Mouse (Mus musculus): ENCODE results near the gene Csnk2a2. TPM values are rescaled to one million over a fixed set of nuclear protein-coding genes. Genes with fewer than 3 reads are reported as not detected.

Gene Csnk2a2
- polyA plus RNA-seq, 1 experiment from 2014 or later: 16.7 TPM

DNA sequence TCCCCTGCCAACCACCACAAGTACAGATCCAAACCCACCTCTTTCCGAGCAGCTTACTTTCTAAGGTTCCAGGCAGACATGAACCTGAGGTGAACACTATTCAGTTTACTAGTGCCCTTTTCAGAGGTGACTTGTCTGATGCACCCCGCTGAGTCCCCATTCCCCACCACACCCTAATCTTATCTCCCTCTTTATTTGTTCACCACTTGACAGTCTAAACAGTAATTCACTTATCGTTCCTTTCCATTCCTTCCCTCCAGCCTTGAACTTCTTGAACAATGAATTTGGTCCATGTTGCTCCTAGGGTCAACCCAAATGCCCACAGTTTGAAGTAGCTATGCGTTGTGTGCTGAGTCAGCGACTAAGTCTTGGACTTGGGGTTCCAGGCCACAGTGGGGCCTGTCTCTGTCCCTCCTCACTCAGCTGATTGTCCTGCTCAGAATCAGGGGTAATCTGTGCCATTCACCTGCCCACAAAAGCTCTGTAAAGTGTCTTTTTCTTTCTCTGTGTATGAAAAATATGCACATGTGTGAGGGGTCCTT, 49.6 kb downstream of the Csnk2a2 start:
- WGBS: 72% methylated on average over 5 of the region's 5 CpGs
- Histone ChIP-seq H3K36me3 (ENCODE audit: control insufficient read depth, insufficient read depth, low read length) (no peaks in the 10 kb centered on the region), H3K27me3 (ENCODE audit: control insufficient read depth, insufficient read depth, low read length) (no peaks in the 10 kb centered on the region), H3K4me3 (ENCODE audit: control insufficient read depth in 1 of 2, insufficient read depth in 1 of 2, low read depth in 1 of 2, low read length in 2 of 2) (no peak overlapping the region), H3K4me1 (ENCODE audit: control insufficient read depth in 2 of 2, insufficient read depth in 2 of 2, low read length in 2 of 2) (peaks cover 0 to 2% of the 10 kb centered on the region in 2 experiments; a peak in 1 of 4 replicates), H3K9ac (ENCODE audit: low read length) (no peak overlapping the region), H3K4me2 (ENCODE audit: low read length) (no peak overlapping the region), H3K27ac (replicated peaks in 1 of 2; ENCODE audit: control insufficient read depth in 1 of 2, insufficient read depth in 1 of 2, low read depth in 2 of 2, low read length in 2 of 2) (no peak overlapping the region), H3K9me3 (ENCODE audit: control insufficient read depth, low read length) (no peaks in the 10 kb centered on the region)
- no peak for ATAC-seq (ENCODE audit: insufficient number of reproducible peaks, insufficient read depth, low FRiP score, low read depth)

DNA sequence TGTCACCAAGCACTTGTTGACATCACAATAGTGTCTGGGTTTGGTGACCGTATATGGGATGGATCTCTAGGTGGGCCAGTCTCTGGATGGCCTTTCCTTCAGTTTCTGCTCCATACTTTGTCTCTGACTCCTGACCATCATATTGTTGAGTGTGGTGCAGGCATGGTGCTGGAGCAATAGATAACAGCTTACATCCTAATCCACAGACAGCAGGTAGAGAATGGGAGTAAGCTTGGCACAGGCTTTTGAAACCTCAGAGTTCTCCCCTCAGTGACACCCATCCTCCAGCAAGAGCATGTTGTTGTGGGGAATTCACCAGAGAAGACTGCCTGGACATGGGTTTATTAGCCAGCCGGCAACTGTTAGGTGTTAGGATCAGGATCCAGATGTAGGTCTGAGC, 50.4 kb downstream of the Csnk2a2 start:
- H3K36me3 ChIP-seq (ENCODE audit: control insufficient read depth, insufficient read depth, low read length): no peaks in the 10 kb centered on the region
- no peak overlapping the region for H3K4me2 ChIP-seq (ENCODE audit: low read length)
- H3K9me3 ChIP-seq (ENCODE audit: control insufficient read depth, low read length): no peaks in the 10 kb centered on the region
- H3K9ac ChIP-seq (ENCODE audit: low read length): no peak overlapping the region
- 77% methylated on average over 2 of the region's 2 CpGs for WGBS
- H3K4me1 ChIP-seq (ENCODE audit: control insufficient read depth in 2 of 2, insufficient read depth in 2 of 2, low read length in 2 of 2): peaks cover 0 to 2% of the 10 kb centered on the region in 2 experiments; a peak in 1 of 4 replicates
- H3K4me3 ChIP-seq (ENCODE audit: control insufficient read depth in 1 of 2, insufficient read depth in 1 of 2, low read depth in 1 of 2, low read length in 2 of 2): no peak overlapping the region
- no peak overlapping the region for H3K27ac ChIP-seq (replicated peaks in 1 of 2; ENCODE audit: control insufficient read depth in 1 of 2, insufficient read depth in 1 of 2, low read depth in 2 of 2, low read length in 2 of 2)
- no peak for ATAC-seq (ENCODE audit: insufficient number of reproducible peaks, insufficient read depth, low FRiP score, low read depth)
- H3K27me3 ChIP-seq (ENCODE audit: control insufficient read depth, insufficient read depth, low read length): no peaks in the 10 kb centered on the region

DNA sequence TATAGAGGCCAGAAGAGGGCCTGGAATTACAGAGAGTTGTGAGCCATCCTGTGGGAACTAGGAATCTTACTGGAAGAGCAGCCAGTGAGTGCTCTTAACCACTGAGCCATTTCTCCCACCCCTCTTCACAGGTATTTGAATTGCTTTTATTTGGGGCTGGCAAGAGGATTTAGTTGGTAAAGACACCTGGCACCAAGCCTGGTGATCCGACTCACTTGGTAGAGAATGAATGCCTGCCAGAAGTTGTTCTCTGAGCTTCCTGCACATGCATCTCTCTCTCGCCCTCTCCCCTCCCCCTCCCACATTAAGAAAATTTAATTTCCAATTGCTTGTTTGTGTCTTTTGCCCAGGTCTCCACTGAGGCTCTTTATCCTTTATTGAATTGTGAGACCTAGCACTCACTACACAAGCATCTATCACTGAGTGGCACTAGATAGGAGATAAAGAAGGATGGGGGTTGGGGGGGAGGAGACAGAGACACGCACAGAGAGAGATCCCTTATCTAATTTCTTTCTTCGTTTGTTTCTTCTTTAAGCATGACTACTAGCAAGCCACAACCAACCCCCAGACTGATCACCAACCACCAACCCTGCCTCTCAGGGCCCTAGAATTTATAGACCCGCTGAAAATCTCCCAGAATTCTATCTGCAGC, 52.4 kb downstream of the Csnk2a2 start:
- Histone ChIP-seq H3K4me2 (ENCODE audit: low read length) (no peak overlapping the region), H3K9me3 (ENCODE audit: control insufficient read depth, low read length) (no peaks in the 10 kb centered on the region), H3K9ac (ENCODE audit: low read length) (no peak overlapping the region), H3K27me3 (ENCODE audit: control insufficient read depth, insufficient read depth, low read length) (no peaks in the 10 kb centered on the region), H3K4me1 (ENCODE audit: control insufficient read depth in 2 of 2, insufficient read depth in 2 of 2, low read length in 2 of 2) (peaks cover 4 to 8% of the 10 kb centered on the region in 2 experiments), H3K36me3 (ENCODE audit: control insufficient read depth, insufficient read depth, low read length) (no peaks in the 10 kb centered on the region), H3K27ac (replicated peaks in 1 of 2; ENCODE audit: control insufficient read depth in 1 of 2, insufficient read depth in 1 of 2, low read depth in 2 of 2, low read length in 2 of 2) (no peak overlapping the region), H3K4me3 (ENCODE audit: control insufficient read depth in 1 of 2, insufficient read depth in 1 of 2, low read depth in 1 of 2, low read length in 2 of 2) (no peak overlapping the region)
- ATAC-seq (ENCODE audit: insufficient number of reproducible peaks, insufficient read depth, low FRiP score, low read depth): no peak
- WGBS: 32% methylated on average over 5 of the region's 5 CpGs

DNA sequence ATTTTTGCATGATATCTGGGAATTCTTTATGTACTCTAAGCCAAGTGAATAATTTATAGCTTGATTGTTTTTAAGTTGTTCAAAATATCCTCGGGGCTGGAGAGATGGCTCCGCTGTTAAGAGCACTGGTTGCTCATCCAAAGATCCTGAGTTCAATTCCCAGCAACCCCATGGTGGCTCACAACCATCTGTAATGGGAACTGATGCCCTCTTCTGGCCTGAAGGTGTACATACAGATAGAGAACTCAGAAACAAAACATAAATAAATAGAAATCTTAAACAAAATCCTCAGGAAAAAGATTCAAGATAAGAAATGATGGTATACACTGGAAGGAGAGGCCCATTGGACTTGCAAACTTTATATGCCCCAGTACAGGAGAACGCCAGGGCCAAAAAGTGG, 53.9 kb downstream of the Csnk2a2 start:
- H3K27ac ChIP-seq (replicated peaks in 1 of 2; ENCODE audit: control insufficient read depth in 1 of 2, insufficient read depth in 1 of 2, low read depth in 2 of 2, low read length in 2 of 2): no peak overlapping the region
- no peak for ATAC-seq (ENCODE audit: insufficient number of reproducible peaks, insufficient read depth, low FRiP score, low read depth)
- H3K9me3 ChIP-seq (ENCODE audit: control insufficient read depth, low read length): no peaks in the 10 kb centered on the region
- H3K4me2 ChIP-seq (ENCODE audit: low read length): no peak overlapping the region
- H3K9ac ChIP-seq (ENCODE audit: low read length): no peak overlapping the region
- no peak overlapping the region for H3K4me3 ChIP-seq (ENCODE audit: control insufficient read depth in 1 of 2, insufficient read depth in 1 of 2, low read depth in 1 of 2, low read length in 2 of 2)
- H3K4me1 ChIP-seq (ENCODE audit: control insufficient read depth in 2 of 2, insufficient read depth in 2 of 2, low read length in 2 of 2): peaks cover 9 to 19% of the 10 kb centered on the region in 2 experiments
- no peaks in the 10 kb centered on the region for H3K36me3 ChIP-seq (ENCODE audit: control insufficient read depth, insufficient read depth, low read length)
- 84% methylated on average over 3 of the region's 3 CpGs for WGBS
- no peaks in the 10 kb centered on the region for H3K27me3 ChIP-seq (ENCODE audit: control insufficient read depth, insufficient read depth, low read length)

DNA sequence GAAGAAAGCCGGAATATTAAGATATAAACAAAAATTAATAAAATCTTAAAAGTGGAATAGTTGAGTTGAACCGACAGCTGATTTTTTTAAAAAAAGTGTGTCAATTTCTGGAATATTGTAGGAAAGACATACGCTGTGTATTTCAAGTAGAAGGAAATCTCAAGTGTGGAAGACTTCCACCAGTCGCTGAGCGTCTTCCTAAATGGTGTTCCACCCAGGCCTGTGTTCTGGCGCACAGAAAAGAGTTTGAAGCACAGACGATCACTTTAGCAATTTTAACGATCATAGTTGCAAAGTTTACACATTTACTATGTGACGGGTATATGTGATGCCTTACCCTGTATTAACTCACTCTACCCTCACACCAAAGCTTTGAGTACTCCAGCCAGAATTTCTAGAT, 54.4 kb downstream of the Csnk2a2 start:
- Histone ChIP-seq H3K9me3 (ENCODE audit: control insufficient read depth, low read length) (no peaks in the 10 kb centered on the region), H3K27me3 (ENCODE audit: control insufficient read depth, insufficient read depth, low read length) (no peaks in the 10 kb centered on the region), H3K9ac (ENCODE audit: low read length) (no peak overlapping the region), H3K27ac (replicated peaks in 1 of 2; ENCODE audit: control insufficient read depth in 1 of 2, insufficient read depth in 1 of 2, low read depth in 2 of 2, low read length in 2 of 2) (peak overlapping the region in 1 of 2 experiments; percentile 95; a peak in 1 of 4 replicates), H3K4me3 (ENCODE audit: control insufficient read depth in 1 of 2, insufficient read depth in 1 of 2, low read depth in 1 of 2, low read length in 2 of 2) (peak overlapping the region in 1 of 2 experiments; percentile 92; a peak in 1 of 4 replicates), H3K4me2 (ENCODE audit: low read length) (peak overlapping the region; percentile 61), H3K4me1 (ENCODE audit: control insufficient read depth in 2 of 2, insufficient read depth in 2 of 2, low read length in 2 of 2) (peaks cover 11 to 23% of the 10 kb centered on the region in 2 experiments), H3K36me3 (ENCODE audit: control insufficient read depth, insufficient read depth, low read length) (no peaks in the 10 kb centered on the region)
- 93% methylated on average over 9 of the region's 9 CpGs for WGBS
- no peak for ATAC-seq (ENCODE audit: insufficient number of reproducible peaks, insufficient read depth, low FRiP score, low read depth)

DNA sequence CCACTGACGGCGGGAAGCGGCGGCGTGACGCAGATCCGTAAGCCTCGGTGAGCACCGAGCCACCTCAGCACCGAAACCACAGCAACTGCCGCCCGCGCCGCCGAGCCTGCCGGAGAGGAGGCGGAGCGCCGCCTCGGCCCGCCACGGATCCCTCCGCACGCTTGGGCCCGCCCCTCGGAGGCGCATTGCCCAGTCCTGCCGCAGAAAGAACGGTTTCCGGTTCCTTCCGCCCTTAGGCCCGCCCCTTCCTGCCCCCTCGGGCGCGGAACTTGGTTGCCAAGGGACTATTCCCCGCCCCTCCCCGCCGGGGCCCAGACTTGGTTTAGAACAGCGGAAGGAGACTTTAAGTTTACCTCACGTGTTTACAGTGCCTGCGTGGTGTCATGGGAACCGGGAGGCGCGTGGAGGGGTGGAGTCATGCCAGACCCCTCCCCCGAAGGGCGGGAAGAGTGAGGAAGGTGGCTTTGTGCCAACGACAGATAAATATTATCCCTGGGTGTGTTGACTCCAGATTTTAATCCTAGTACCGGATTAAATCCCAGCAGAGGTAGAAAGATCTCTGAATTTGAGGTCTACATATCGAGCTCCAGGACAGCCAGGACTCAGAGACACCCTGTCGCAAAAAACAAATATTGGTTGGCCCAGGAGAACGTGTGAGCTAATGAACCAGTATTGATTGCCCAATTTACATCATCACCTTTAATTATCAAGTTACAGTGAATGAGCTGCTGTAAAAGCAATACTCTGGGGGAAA, 55.0 kb downstream of the Csnk2a2 start, which contains the start of gene Cfap20:
TSS of gene Cfap20 (minus strand) at position 184 of the 754 bp plus-strand sequence.
- 2% methylated on average over 36 of the region's 51 CpGs for whole genome bisulfite sequencing
- peak; percentile 89 for ATAC-seq (ENCODE audit: insufficient number of reproducible peaks, insufficient read depth, low FRiP score, low read depth)
- H3K4me3 ChIP-seq (ENCODE audit: control insufficient read depth in 1 of 2, insufficient read depth in 1 of 2, low read depth in 1 of 2, low read length in 2 of 2): peak within 1 kb of the TSS; percentile 87 to 92

DNA sequence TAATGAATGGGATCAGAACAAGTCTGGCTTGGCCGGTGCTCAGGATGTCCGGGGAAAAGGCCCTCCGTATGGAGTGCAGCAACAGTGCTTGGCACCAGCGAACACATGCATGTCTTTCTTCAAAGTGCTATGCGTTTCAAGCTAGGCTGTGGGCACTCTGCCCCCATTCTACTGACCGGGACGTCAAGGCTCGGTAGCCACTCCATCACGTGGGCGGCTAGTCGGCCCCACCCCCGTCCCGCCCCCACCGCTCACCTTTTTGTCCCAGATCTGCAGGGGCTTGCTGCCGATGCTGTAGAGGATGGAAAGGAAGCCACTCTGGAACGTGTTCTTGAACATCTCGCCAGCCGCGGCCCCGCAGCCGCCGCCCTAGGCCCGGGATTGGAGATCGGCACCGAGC, 55.6 kb downstream of the Csnk2a2 start:
- H3K4me3 ChIP-seq (ENCODE audit: control insufficient read depth in 1 of 2, insufficient read depth in 1 of 2, low read depth in 1 of 2, low read length in 2 of 2): peak overlapping the region; percentile 87 to 92
- no peaks in the 10 kb centered on the region for H3K27me3 ChIP-seq (ENCODE audit: control insufficient read depth, insufficient read depth, low read length)
- no peaks in the 10 kb centered on the region for H3K36me3 ChIP-seq (ENCODE audit: control insufficient read depth, insufficient read depth, low read length)
- H3K9me3 ChIP-seq (ENCODE audit: control insufficient read depth, low read length): no peaks in the 10 kb centered on the region
- peak overlapping the region; percentile 69 for H3K4me2 ChIP-seq (ENCODE audit: low read length)
- H3K9ac ChIP-seq (ENCODE audit: low read length): peak overlapping the region; percentile 98
- WGBS: under 1% methylated on average over 20 of the region's 25 CpGs
- peaks cover 18 to 31% of the 10 kb centered on the region in 2 experiments for H3K4me1 ChIP-seq (ENCODE audit: control insufficient read depth in 2 of 2, insufficient read depth in 2 of 2, low read length in 2 of 2)
- ATAC-seq (ENCODE audit: insufficient number of reproducible peaks, insufficient read depth, low FRiP score, low read depth): peak; percentile 19
- peak overlapping the region; percentile 95 to 96 for H3K27ac ChIP-seq (replicated peaks in 1 of 2; ENCODE audit: control insufficient read depth in 1 of 2, insufficient read depth in 1 of 2, low read depth in 2 of 2, low read length in 2 of 2)

More for the DNA sequence above, 55.0 kb downstream of the Csnk2a2 start, which contains the start of gene Cfap20:
- H3K36me3 ChIP-seq (ENCODE audit: control insufficient read depth, insufficient read depth, low read length): no peaks in the 10 kb centered on the region
- H3K9ac ChIP-seq (ENCODE audit: low read length): peak within 1 kb of the TSS; percentile 98
- peaks cover 14 to 26% of the 10 kb centered on the region in 2 experiments for H3K4me1 ChIP-seq (ENCODE audit: control insufficient read depth in 2 of 2, insufficient read depth in 2 of 2, low read length in 2 of 2)
- peak within 1 kb of the TSS; percentile 95 to 96 for H3K27ac ChIP-seq (replicated peaks in 1 of 2; ENCODE audit: control insufficient read depth in 1 of 2, insufficient read depth in 1 of 2, low read depth in 2 of 2, low read length in 2 of 2)
- peak within 1 kb of the TSS; percentile 69 for H3K4me2 ChIP-seq (ENCODE audit: low read length)
- no peaks in the 10 kb centered on the region for H3K9me3 ChIP-seq (ENCODE audit: control insufficient read depth, low read length)
- no peaks in the 10 kb centered on the region for H3K27me3 ChIP-seq (ENCODE audit: control insufficient read depth, insufficient read depth, low read length)

Data from heart, embryonic 14.5 days (tissue).